Mouse (Mus musculus) hindbrain, postnatal 0 days (tissue): Measurements from ENCODE around the gene Got2. TPM values are rescaled to one million over a fixed set of nuclear protein-coding genes. Genes with fewer than 3 reads are reported as not detected.
"Not testable (repeated sequence)": the region's sequence is repeated elsewhere in the genome, so short reads cannot be mapped to it uniquely, and the experiment has no call there.

Experiments
- ATAC-seq: fragments of 200-750 bp; cut with Nextera tagmentation; 2 replicates; pipeline ENCODE4 v1.8.0; 2017; ENCODE audit warnings: mild to moderate bottlenecking, moderate TSS enrichment, moderate library complexity
- DNase-seq: peaks from one replicate; pipeline ENCODE4 v3.0.0-alpha.2; 2015; ENCODE audit warnings: low spot score
- H3K27ac ChIP-seq: fragments of 300-500 bp; sonication (generic); 2 replicates; pipeline ENCODE4 v1.5.1; 2014; ENCODE audit warnings: mild to moderate bottlenecking
- H3K27me3 ChIP-seq: fragments of 300-500 bp; sonication (generic); 2 replicates; pipeline ENCODE4 v1.6.1; 2014; ENCODE audit warnings: low read length, mixed read lengths; ENCODE audit not compliant: insufficient read depth
- H3K36me3 ChIP-seq: fragments of 300-500 bp; sonication (generic); 2 replicates; pipeline ENCODE4 v1.6.1; 2014; ENCODE audit warnings: low read length, mixed read lengths; ENCODE audit not compliant: insufficient read depth
- H3K4me1 ChIP-seq: fragments of 300-500 bp; sonication (generic); 2 replicates; pipeline ENCODE4 v1.6.1; 2014; ENCODE audit warnings: antibody characterized with exemption, low read length, mixed read lengths; ENCODE audit not compliant: insufficient read depth
- H3K4me2 ChIP-seq: fragments of 300-500 bp; sonication (generic); 2 replicates; pipeline ENCODE4 v1.6.1; 2014; ENCODE audit warnings: low read depth, mild to moderate bottlenecking, low read length, moderate library complexity, mixed read lengths
- H3K4me3 ChIP-seq: fragments of 300-500 bp; sonication (generic); 2 replicates; pipeline ENCODE4 v1.5.1; 2014; ENCODE audit warnings: low read length
- H3K9ac ChIP-seq: fragments of 300-500 bp; sonication (generic); replicated peaks from 2 replicates; pipeline ENCODE4 v1.6.1; 2014; ENCODE audit warnings: mild to moderate bottlenecking, low read length, moderate library complexity, mixed read lengths
- H3K9me3 ChIP-seq: fragments of 300-500 bp; sonication (generic); 2 replicates; pipeline ENCODE4 v1.6.1; 2016; ENCODE audit warnings: low read length, mixed read lengths
- CTCF ChIP-seq: IDR thresholded peaks from 2 replicates; pipeline ENCODE4 v1.5.1; 2016; ENCODE audit warnings: antibody characterized with exemption, control low read depth, low read depth
- WGBS: fragments of 180-500 bp; shearing (Covaris S2); extraction: QIAGEN DNeasy Blood & Tissue Kit; methylation state at CpG from one replicate; pipeline ENCODE4 v1.1.7; 2014; 5-methylcytosine and 5-hydroxymethylcytosine counted together
- polyA plus RNA-seq: library from polyadenylated mRNA; unstranded; fragments of >200 nt; fragmentation: Nextera tagmentation; extraction: Ambion mirVana; gene quantifications from 2 replicates; pipeline ENCODE4 v1.2.1, GENCODE M21; 2015
- total RNA-seq: library from RNA; depleted of rRNA; stranded (reverse); fragments of >200 nt; gene quantifications from 2 replicates; pipeline ENCODE4 v1.2.3, GENCODE M21; 2014

Gene Got2
- total and polyA plus RNA-seq, 2 experiments from 2014 or later, result 228 to 243 TPM

DNA sequence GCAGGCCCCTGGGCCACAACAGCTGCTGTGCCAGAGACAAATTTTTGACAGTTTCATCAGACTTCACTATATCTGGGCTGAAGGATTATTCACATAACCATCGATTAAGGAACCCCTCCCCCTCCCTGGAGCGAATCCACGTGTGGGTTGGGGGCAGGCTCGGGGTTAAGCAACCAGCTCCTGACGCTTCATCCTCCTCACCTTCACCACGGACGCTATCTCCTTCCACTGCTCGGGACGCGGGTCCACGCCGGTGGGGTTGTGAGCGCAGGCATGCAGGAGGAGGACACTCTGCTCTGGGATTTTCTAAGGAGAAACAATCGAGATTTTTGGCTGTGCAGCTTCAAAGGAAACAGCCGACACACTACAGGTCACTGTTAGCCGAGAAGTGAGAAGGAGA, 16.7 kb downstream of the Got2 start:
- H3K4me3 ChIP-seq, result no peak overlapping the region
- WGBS, result 94% methylated on average over 16 of the region's 16 CpGs

DNA sequence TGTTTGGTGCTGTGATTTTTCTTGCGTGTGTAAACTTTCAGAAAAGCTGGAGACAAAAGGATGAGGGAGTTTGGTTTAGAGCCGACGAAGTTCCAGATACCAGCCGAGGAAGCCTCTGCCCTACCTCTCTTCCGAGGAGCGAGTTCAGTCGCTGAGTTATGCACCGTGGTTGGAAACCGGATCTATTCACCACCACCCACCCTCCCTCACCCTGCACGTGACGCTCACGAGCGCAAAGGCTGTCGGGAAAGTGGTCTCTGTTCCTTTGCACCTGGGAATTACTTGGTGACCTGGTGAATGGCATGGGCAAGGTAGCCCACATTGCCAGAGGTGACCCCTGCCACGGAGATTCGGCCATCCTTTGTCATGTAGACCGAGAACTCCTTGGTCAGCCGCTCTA, 23.5 kb downstream of the Got2 start:
- not testable (repeated sequence) for H3K4me1 ChIP-seq, DNase-seq, H3K4me3 ChIP-seq, H3K27me3 ChIP-seq, H3K27ac ChIP-seq, H3K9ac ChIP-seq, H3K9me3 ChIP-seq, ATAC-seq, H3K4me2 ChIP-seq
- WGBS, result 97% methylated on average over 17 of the region's 18 CpGs
- H3K36me3 ChIP-seq, result peaks cover 42% of the 10 kb centered on the region

More for the DNA sequence above, 16.7 kb downstream of the Got2 start:
- TF ChIP-seq CTCF, result no peak
- peaks cover 67% of the 10 kb centered on the region for H3K36me3 ChIP-seq
- no peak overlapping the region for H3K4me2 ChIP-seq
- H3K9me3 ChIP-seq, result no peaks in the 10 kb centered on the region
- H3K4me1 ChIP-seq, result no peaks in the 10 kb centered on the region
- H3K27me3 ChIP-seq, result no peaks in the 10 kb centered on the region
- no peak overlapping the region for H3K27ac ChIP-seq
- H3K9ac ChIP-seq, result no peak overlapping the region
- no peak for DNase-seq
- no peak for ATAC-seq

GRCm38 (mm10) chr8:95863761-95864440, 24.4 kb downstream of the Got2 start:
- H3K4me3 ChIP-seq, H3K27ac ChIP-seq, H3K27me3 ChIP-seq, H3K9ac ChIP-seq, H3K4me1 ChIP-seq, H3K9me3 ChIP-seq, H3K4me2 ChIP-seq, DNase-seq: not testable (repeated sequence)
- WGBS, result 66% methylated on average over 10 of the region's 11 CpGs
- H3K36me3 ChIP-seq, result peaks cover 34% of the 10 kb centered on the region
- 0 out of 2 replicates have a peak, but pooled peaks have one; percentile 24 for ATAC-seq

- Histone ChIP-seq H3K4me1 (peaks cover 5% of the 10 kb centered on the region; the same call in 1 of the 2 replicates), H3K9ac (no peak overlapping the region), H3K4me3 (no peak overlapping the region), H3K27ac (no peak overlapping the region), H3K27me3 (no peaks in the 10 kb centered on the region), H3K4me2 (no peak overlapping the region), H3K36me3 (no peaks in the 10 kb centered on the region), H3K9me3 (no peaks in the 10 kb centered on the region)
- no peak for ATAC-seq
- 90% methylated on average over 6 of the region's 6 CpGs for WGBS
- TF ChIP-seq CTCF, result no peak
- no peak for DNase-seq
Observed at GRCm38 (mm10) chr8:95854174-95854573, 34.2 kb downstream of the Got2 start.

- Histone ChIP-seq H3K36me3 (no peaks in the 10 kb centered on the region), H3K27ac (no peak within 1 kb of the TSS), H3K4me1 (peaks cover 5% of the 10 kb centered on the region; the same call in 1 of the 2 replicates), H3K9me3 (no peaks in the 10 kb centered on the region), H3K27me3 (no peaks in the 10 kb centered on the region), H3K4me3 (peak within 1 kb of the TSS; percentile 44), H3K9ac (peak within 1 kb of the TSS; percentile 45), H3K4me2 (peak within 1 kb of the TSS; percentile 58)
- WGBS, result 10% methylated on average over 22 of the region's 22 CpGs
- ATAC-seq, result peak; percentile 97
- DNase-seq, result peak; percentile 91
- no peak for TF ChIP-seq CTCF
Observed at GRCm38 (mm10) chr8:95853102-95853843, 35.1 kb downstream of the Got2 start, which contains the start of gene Slc38a7. Gene Slc38a7, minus strand, starts transcription at chr8:95853539.

DNA sequence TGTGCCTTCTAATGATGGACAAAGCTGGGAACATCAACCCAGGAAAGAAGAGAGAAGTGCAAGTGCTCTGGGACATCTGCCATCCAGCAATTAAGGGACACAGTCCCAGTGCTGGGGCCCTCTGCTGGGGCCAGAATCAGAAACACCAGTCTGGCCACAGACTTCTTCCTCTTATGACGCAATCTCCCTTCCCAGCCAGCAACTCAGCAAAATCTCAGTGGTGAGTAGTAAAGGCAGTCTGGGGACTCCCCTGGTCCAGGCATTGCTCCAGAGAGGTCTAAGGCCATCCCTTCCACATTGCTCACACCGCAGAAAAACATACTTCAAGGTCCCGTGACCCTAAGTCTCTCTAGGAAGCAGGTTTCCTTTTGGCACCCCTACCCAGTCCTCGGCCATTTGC, 36.1 kb downstream of the Got2 start:
- Histone ChIP-seq H3K4me1 (peaks cover 5% of the 10 kb centered on the region; the same call in 1 of the 2 replicates), H3K27me3 (no peaks in the 10 kb centered on the region), H3K27ac (no peak overlapping the region), H3K4me3 (peak overlapping the region; percentile 44), H3K9ac (peak overlapping the region; percentile 45; the same call in 1 of the 2 replicates), H3K4me2 (peak overlapping the region; percentile 58), H3K36me3 (no peaks in the 10 kb centered on the region), H3K9me3 (no peaks in the 10 kb centered on the region)
- no peak for ATAC-seq
- WGBS, result 71% methylated on average over 4 of the region's 4 CpGs
- TF ChIP-seq CTCF, result no peak
- no peak for DNase-seq
